Mouse (Mus musculus): ENCODE data around the gene Slc1a7. TPM values are rescaled to one million over a fixed set of nuclear protein-coding genes. Genes with fewer than 3 reads are reported as not detected.

The Slc1a7 gene
- 0.12 TPM for polyA plus RNA-seq (2014; fragmentation: Illumina TruSeq; extraction: RNeasy Lipid Tissue Mini Kit (QIAGEN cat#74804); ENCODE audit: low read depth, low replicate concordance)

GRCm38 (mm10) chr4:107967966-107968682, at the start of gene Slc1a7:
Slc1a7 (plus strand) TSS chr4:107968332.

GRCm38 (mm10) chr4:107923145-107923802, 44.9 kb upstream of the Slc1a7 start, which contains the start of gene Cpt2:
Cpt2 (minus strand) TSS chr4:107923610.

Other genes starting within 250 kb of the Slc1a7 start
- gene Lrp8, start 166.1 kb upstream of the Slc1a7 start, polyA plus RNA-seq (2014; fragmentation: Illumina TruSeq; extraction: RNeasy Lipid Tissue Mini Kit (QIAGEN cat#74804); ENCODE audit: low read depth, low replicate concordance), result 4.9 TPM
- gene Magoh, start 88.6 kb upstream of the Slc1a7 start, polyA plus RNA-seq (2014; fragmentation: Illumina TruSeq; extraction: RNeasy Lipid Tissue Mini Kit (QIAGEN cat#74804); ENCODE audit: low read depth, low replicate concordance), result 76.0 TPM
- gene 0610037L13Rik, start 78.5 kb upstream of the Slc1a7 start, polyA plus RNA-seq (2014; fragmentation: Illumina TruSeq; extraction: RNeasy Lipid Tissue Mini Kit (QIAGEN cat#74804); ENCODE audit: low read depth, low replicate concordance), result 78.1 TPM
- gene Cpt2, start 44.7 kb upstream of the Slc1a7 start, polyA plus RNA-seq (2014; fragmentation: Illumina TruSeq; extraction: RNeasy Lipid Tissue Mini Kit (QIAGEN cat#74804); ENCODE audit: low read depth, low replicate concordance), result 54.8 TPM
- gene Podn, start 128.1 kb downstream of the Slc1a7 start, polyA plus RNA-seq (2014; fragmentation: Illumina TruSeq; extraction: RNeasy Lipid Tissue Mini Kit (QIAGEN cat#74804); ENCODE audit: low read depth, low replicate concordance), result 66.3 TPM
- gene Scp2, start 176.7 kb downstream of the Slc1a7 start, polyA plus RNA-seq (2014; fragmentation: Illumina TruSeq; extraction: RNeasy Lipid Tissue Mini Kit (QIAGEN cat#74804); ENCODE audit: low read depth, low replicate concordance), result 1,004 TPM
- gene Echdc2, start 197.1 kb downstream of the Slc1a7 start, polyA plus RNA-seq (2014; fragmentation: Illumina TruSeq; extraction: RNeasy Lipid Tissue Mini Kit (QIAGEN cat#74804); ENCODE audit: low read depth, low replicate concordance), result 222 TPM
- gene Zyg11a, start 249.7 kb downstream of the Slc1a7 start, polyA plus RNA-seq (2014; fragmentation: Illumina TruSeq; extraction: RNeasy Lipid Tissue Mini Kit (QIAGEN cat#74804); ENCODE audit: low read depth, low replicate concordance), result 3.4 TPM

Data from adipose tissue, adult 10 weeks (tissue).